Mouse (Mus musculus) lung, embryonic 14.5 days (tissue): ENCODE results near the gene Gm42715. TPM values are rescaled to one million over a fixed set of nuclear protein-coding genes. Genes with fewer than 3 reads are reported as not detected.

Experiments used
- ATAC-seq: fragments of 200-750 bp; cut with Nextera tagmentation; 2 replicates; pipeline ENCODE4 v1.8.0; 2017; ENCODE audit warnings: mild to moderate bottlenecking, moderate TSS enrichment, moderate library complexity; ENCODE audit not compliant: insufficient read depth
- DNase-seq: peaks from one replicate; pipeline ENCODE4 v3.0.0-alpha.2; 2015
- H3K27ac ChIP-seq: fragments of 300-500 bp; sonication (generic); 2 replicates; pipeline ENCODE4 v1.5.1; 2014; ENCODE audit warnings: low read depth, mild to moderate bottlenecking, moderate library complexity
- H3K27me3 ChIP-seq: fragments of 300-500 bp; sonication (generic); 2 replicates; pipeline ENCODE4 v1.6.1; 2014; ENCODE audit warnings: low read length, control low read depth; ENCODE audit not compliant: insufficient read depth
- H3K36me3 ChIP-seq: fragments of 300-500 bp; sonication (generic); 2 replicates; pipeline ENCODE4 v1.6.1; 2014; ENCODE audit warnings: control low read depth; ENCODE audit not compliant: insufficient read depth
- H3K4me1 ChIP-seq: fragments of 300-500 bp; sonication (generic); 2 replicates; pipeline ENCODE4 v1.6.1; 2014; ENCODE audit warnings: antibody characterized with exemption, control low read depth; ENCODE audit not compliant: insufficient read depth
- H3K4me2 ChIP-seq: fragments of 300-500 bp; sonication (generic); 2 replicates; pipeline ENCODE4 v1.6.1; 2014; ENCODE audit warnings: mild to moderate bottlenecking
- H3K4me3 ChIP-seq: fragments of 300-500 bp; sonication (generic); 2 replicates; pipeline ENCODE4 v1.5.1; 2014; ENCODE audit warnings: low read depth, low read length
- H3K9ac ChIP-seq: fragments of 300-500 bp; sonication (generic); 2 replicates; pipeline ENCODE4 v1.6.1; 2014
- H3K9me3 ChIP-seq: fragments of 300-500 bp; sonication (generic); 2 replicates; pipeline ENCODE4 v1.6.1; 2016; ENCODE audit warnings: low read depth, low read length, control low read depth
- CTCF ChIP-seq: IDR thresholded peaks from 2 replicates; pipeline ENCODE4 v1.5.1; 2016; ENCODE audit warnings: antibody characterized with exemption, low read depth
- WGBS: fragments of 180-500 bp; shearing (Covaris S2); extraction: QIAGEN DNeasy Blood & Tissue Kit; methylation state at CpG from one replicate; pipeline ENCODE4 v1.1.7; 2014; 5-methylcytosine and 5-hydroxymethylcytosine counted together
- polyA plus RNA-seq: library from polyadenylated mRNA; unstranded; fragments of >200 nt; fragmentation: Nextera tagmentation; extraction: Ambion mirVana; gene quantifications from 2 replicates; pipeline ENCODE4 v1.2.1, GENCODE M21; 2014

Gene Gm42715
- polyA plus RNA-seq, 1 experiment from 2014 or later: 20.5 TPM

DNA sequence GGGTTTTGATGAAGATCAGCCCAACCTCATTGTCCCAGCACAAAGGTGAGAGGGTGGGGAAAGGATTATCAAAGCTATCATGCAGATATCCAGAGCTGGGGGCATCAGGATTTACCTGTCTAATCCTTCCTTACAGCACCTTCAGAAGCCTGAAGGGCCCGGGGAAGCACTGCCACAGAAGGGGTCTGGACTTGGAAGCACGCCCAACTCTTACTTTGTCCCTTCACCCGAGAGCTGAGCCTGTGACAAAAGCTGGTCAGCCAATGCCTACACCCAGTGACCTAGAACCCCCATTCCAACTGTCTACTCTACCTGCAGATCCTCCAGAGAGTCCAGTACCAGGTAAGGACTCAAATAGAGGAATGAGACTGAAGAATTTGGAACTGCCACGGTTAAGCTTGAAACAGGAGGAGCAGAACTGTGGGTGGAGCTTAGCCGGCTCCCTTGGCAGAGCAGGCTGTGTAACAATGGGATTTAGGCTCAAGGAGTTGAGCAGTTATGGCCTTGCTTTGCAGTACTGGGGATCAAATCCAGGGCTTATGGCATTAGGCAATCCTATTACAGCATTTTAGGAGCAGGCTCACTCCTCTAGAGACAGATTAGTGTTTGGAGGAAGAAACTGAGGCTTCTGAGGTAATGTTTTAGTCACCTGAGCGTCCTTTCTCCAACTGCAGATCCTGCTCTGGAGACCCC is 44.9 kb upstream of the Gm42715 start:
- Histone ChIP-seq H3K36me3 (peaks cover 38% of the 10 kb centered on the region), H3K9ac (no peak overlapping the region), H3K27ac (no peak overlapping the region), H3K4me3 (no peak overlapping the region), H3K27me3 (no peaks in the 10 kb centered on the region), H3K4me2 (no peak overlapping the region), H3K9me3 (no peaks in the 10 kb centered on the region), H3K4me1 (peaks cover 9% of the 10 kb centered on the region)
- ATAC-seq (no peak), DNase-seq (no peak)
- 71% methylated on average over 6 of the region's 6 CpGs for WGBS
- TF ChIP-seq CTCF: no peak

DNA sequence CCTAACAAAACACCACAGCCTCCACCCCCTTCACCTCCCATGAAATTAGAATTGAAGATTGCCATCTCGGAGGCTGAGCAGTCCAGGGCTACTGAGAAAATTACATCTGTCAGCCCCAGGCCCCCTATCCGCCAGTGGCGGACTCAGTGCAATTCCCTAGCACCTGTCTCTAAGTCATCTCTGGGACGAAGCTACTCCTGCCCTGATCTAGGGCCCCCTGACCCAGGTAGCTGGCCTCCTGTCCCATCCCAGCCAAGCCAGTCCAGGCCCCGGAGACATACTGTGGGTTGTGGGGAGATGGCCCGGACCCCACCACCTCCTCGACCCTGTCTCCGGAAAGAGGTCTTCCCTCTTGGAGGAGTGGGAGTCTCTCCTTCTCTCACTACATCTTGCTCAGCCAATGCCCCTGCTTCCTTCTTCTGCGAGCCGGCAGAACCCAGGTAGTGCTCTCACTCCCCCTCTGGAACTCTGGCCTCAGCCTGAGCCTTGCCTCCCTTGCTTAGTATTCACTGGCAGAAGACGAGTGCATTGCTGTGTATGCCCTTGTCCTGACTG is 44.1 kb upstream of the Gm42715 start:
- 93% methylated on average over 11 of the region's 11 CpGs for WGBS
- Histone ChIP-seq H3K9me3 (no peaks in the 10 kb centered on the region), H3K4me1 (peaks cover 14% of the 10 kb centered on the region), H3K4me3 (no peak overlapping the region), H3K27me3 (no peaks in the 10 kb centered on the region), H3K9ac (no peak overlapping the region), H3K4me2 (no peak overlapping the region), H3K36me3 (peaks cover 41% of the 10 kb centered on the region), H3K27ac (no peak overlapping the region)
- TF ChIP-seq CTCF: no peak
- DNase-seq (no peak), ATAC-seq (no peak)

DNA sequence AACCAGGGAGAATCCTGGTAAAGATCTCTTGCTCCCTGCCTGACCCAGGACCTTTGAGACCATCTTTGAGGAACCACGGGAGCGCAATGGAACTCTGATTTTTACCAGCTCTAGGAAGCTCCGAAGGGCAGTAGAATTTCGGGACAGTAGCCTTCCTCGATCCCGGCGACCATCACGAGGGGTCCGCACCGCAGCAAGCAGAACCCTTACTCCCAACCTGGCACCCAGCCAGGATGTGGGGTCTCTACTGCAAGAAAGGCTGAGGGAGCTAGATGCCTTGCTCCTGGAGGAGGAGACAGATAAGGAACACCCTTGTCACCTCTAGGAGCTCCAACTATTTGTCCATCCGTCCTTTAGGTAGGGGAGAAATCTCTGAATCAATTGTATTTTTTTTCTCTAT is 43.0 kb upstream of the Gm42715 start:
- H3K4me2 ChIP-seq: no peak overlapping the region
- 95% methylated on average over 11 of the region's 11 CpGs for WGBS
- no peak overlapping the region for H3K9ac ChIP-seq

DNA sequence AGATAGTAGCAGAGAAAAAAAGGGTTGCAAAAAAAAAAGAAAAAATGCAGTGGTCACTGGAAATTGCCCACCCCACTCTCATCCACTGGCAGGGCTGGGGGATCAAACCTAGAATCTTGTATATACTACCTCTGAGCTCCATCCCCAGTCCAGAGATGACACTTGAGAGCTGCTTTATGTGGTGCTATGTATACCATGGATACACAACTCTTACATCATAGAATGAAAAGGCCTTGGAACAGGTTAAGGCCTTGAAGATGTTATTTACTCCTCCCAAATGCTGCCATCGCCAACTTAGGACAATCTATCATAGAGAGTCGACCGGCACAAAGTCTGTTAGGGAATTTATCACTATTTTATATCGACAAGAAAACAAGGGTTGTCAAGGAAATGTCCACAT is 42.5 kb upstream of the Gm42715 start:
- 59% methylated on average over 4 of the region's 4 CpGs for WGBS

More for the DNA sequence above, 43.0 kb upstream of the Gm42715 start:
- ATAC-seq (no peak), DNase-seq (no peak)
- no peak overlapping the region for H3K4me3 ChIP-seq
- H3K27ac ChIP-seq: no peak overlapping the region
- no peak for TF ChIP-seq CTCF
- no peaks in the 10 kb centered on the region for H3K27me3 ChIP-seq
- peaks cover 21% of the 10 kb centered on the region for H3K4me1 ChIP-seq
- no peaks in the 10 kb centered on the region for H3K9me3 ChIP-seq
- peaks cover 51% of the 10 kb centered on the region for H3K36me3 ChIP-seq

DNA sequence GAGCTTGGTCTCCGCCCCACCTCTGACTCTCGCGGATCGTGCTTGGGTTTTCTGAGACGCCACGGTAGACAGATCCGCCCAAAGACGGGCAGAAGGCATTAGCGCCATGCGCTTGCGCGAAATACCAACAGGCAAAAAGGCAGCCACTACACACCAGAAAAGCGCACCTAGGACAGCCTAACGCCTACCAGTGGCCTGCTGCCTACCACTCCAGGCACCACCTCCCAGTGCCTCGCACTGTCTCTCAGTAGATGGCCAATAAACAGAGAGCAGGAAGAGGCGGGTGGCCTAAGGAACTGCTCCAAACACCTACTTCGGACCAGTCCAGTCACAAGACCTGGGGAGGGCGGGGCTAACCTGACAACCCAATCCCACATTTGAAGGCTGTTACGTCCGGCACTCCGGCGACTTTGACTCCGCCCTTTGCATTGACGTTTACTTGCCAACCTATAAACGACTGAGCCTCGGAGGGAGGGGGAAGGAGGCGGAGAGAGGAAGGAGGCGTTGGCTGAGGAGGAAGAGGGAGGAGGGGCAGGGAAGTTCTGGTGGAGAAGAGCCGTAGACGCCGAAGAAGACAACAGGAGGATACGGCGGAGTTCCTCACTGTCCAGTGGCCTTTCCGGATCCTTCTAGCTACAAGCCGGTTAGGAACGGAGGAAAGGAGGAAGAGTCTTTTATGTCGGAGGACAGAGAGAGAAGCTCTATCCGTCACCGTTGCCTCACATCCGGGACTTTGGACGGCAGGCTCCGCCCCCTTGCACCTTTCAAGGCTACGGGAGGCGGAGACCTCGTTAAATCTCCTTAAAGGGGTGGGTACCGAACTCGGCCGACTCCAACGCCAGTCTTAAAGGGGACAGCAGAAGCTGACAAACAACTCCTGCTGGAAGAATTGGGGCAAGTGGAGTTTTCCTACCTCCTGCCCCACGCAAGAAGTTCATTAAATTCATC is 41.4 kb upstream of the Gm42715 start:
- Histone ChIP-seq H3K4me1 (peaks cover 15% of the 10 kb centered on the region), H3K9me3 (no peaks in the 10 kb centered on the region), H3K27ac (peak overlapping the region; percentile 94), H3K27me3 (no peaks in the 10 kb centered on the region), H3K4me3 (peak overlapping the region; percentile 99), H3K9ac (peak overlapping the region; percentile 94), H3K36me3 (peaks cover 68% of the 10 kb centered on the region), H3K4me2 (peak overlapping the region; percentile 72)
- DNase-seq (peak; percentile 100), ATAC-seq (peak; percentile 93)
- under 1% methylated on average over 50 of the region's 50 CpGs for WGBS
- peak; percentile 18; the same call in 1 of the 2 replicates for TF ChIP-seq CTCF

More for the DNA sequence above, 42.5 kb upstream of the Gm42715 start:
- Histone ChIP-seq H3K4me3 (peak overlapping the region; percentile 99), H3K9ac (peak overlapping the region; percentile 47), H3K27me3 (no peaks in the 10 kb centered on the region), H3K9me3 (no peaks in the 10 kb centered on the region), H3K4me2 (peak overlapping the region; percentile 72), H3K36me3 (peaks cover 56% of the 10 kb centered on the region), H3K27ac (peak overlapping the region; percentile 94; the same call in 1 of the 2 replicates), H3K4me1 (peaks cover 21% of the 10 kb centered on the region)
- ATAC-seq (no peak), DNase-seq (no peak)
- TF ChIP-seq CTCF: no peak

DNA sequence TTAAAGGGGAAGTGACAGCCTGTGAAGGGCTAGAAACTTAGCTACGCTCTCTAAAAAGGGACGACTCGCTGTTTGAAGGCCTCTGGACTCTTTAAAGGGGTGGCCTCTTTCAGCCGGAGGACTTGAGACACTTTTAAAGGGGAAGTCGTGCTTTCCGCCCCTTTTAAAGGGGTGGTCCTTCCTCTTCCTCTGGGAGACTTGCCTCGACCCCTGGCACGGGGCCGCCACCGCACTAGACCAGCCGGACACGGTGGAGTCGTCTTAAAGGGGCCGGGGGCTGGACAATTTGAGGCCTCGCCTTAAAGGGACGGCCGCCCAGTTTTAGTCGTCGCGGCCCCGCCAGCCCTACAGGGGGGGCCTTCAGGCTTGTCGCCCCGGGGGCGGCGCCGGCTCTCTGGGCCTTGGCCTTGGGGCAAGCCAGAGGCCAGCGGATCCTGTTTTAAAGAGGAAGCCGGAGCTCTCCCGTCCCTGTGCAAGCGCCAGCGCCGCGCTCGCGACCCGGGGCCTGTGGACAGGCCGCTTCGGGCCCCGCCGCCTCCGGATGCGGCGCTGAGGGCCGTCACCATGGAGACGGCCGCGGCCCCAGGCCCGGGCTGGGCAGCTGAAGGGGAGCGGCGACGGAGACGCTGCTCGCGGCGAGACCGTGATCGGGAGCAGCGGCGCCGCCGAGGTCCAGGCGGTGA is 40.6 kb upstream of the Gm42715 start, which contains the start of gene Fbrs:
Fbrs (plus strand) TSS at position 565 of the 683 bp plus-strand sequence.
- Histone ChIP-seq H3K27me3 (no peaks in the 10 kb centered on the region), H3K4me2 (peak within 1 kb of the TSS; percentile 72), H3K27ac (peak within 1 kb of the TSS; percentile 94), H3K9me3 (no peaks in the 10 kb centered on the region), H3K9ac (peak within 1 kb of the TSS; percentile 94), H3K36me3 (peaks cover 70% of the 10 kb centered on the region), H3K4me1 (peaks cover 15% of the 10 kb centered on the region), H3K4me3 (peak within 1 kb of the TSS; percentile 99)
- under 1% methylated on average over 61 of the region's 62 CpGs for WGBS
- DNase-seq (peak; percentile 98), ATAC-seq (peak; percentile 84)
- TF ChIP-seq CTCF: no peak
